Mouse (Mus musculus) urinary bladder, adult 2 months (tissue): ENCODE data around the gene Acsl5. TPM values are rescaled to one million over a fixed set of nuclear protein-coding genes. Genes with fewer than 3 reads are reported as not detected.

ENCODE experiments used
- DNase-seq: peaks from one replicate; pipeline ENCODE4 v3.0.0; 2022; ENCODE audit warnings: low spot score
- polyA plus RNA-seq: library from polyadenylated mRNA; depleted of rRNA; stranded (reverse); fragments of >200 nt; gene quantifications from 2 replicates; pipeline ENCODE4 v1.2.3, GENCODE M21; 2012; rRNA removed

Gene Acsl5
- polyA plus RNA-seq, 1 experiment, result 47.9 TPM

- no peak for DNase-seq
Measured at GRCm38 (mm10) chr19:55331776-55332175, 80.0 kb downstream of the Acsl5 start.

- DNase-seq, result no peak
Measured at GRCm38 (mm10) chr19:55332641-55333268, 81.0 kb downstream of the Acsl5 start.

GRCm38 (mm10) chr19:55335881-55336280 lies 84.1 kb downstream of the Acsl5 start:
- no peak for DNase-seq

- no peak for DNase-seq
Measured at GRCm38 (mm10) chr19:55336441-55336840, 84.7 kb downstream of the Acsl5 start.

GRCm38 (mm10) chr19:55337066-55337465 lies 85.3 kb downstream of the Acsl5 start:
- no peak for DNase-seq

- DNase-seq, result no peak
Measured at GRCm38 (mm10) chr19:55337664-55338063, 85.9 kb downstream of the Acsl5 start.

GRCm38 (mm10) chr19:55340521-55340920 lies 88.8 kb downstream of the Acsl5 start:
- no peak for DNase-seq

- DNase-seq, result no peak
Measured at GRCm38 (mm10) chr19:55341377-55341776, 89.6 kb downstream of the Acsl5 start.

- DNase-seq, result no peak
Measured at GRCm38 (mm10) chr19:55342423-55342822, 90.7 kb downstream of the Acsl5 start.

- DNase-seq, result no peak
Measured at GRCm38 (mm10) chr19:55343274-55343673, 91.5 kb downstream of the Acsl5 start.

Other genes with a start within 250 kb of the Acsl5 start
- 65.6 and 67.5 TPM in 2 replicates for gene Gpam, start 124.7 kb upstream of the Acsl5 start, polyA plus RNA-seq
- gene Tectb, start 71.2 kb upstream of the Acsl5 start, polyA plus RNA-seq, result 0.29 and 0.50 TPM in 2 replicates
- gene Gucy2g, start 10.7 kb upstream of the Acsl5 start, polyA plus RNA-seq, result 0.14 and 0.22 TPM in 2 replicates
- gene Zdhhc6, start 64.1 kb downstream of the Acsl5 start, polyA plus RNA-seq, result 29.3 and 33.3 TPM in 2 replicates
- gene Vti1a, start 64.4 kb downstream of the Acsl5 start, polyA plus RNA-seq, result 22.7 and 23.4 TPM in 2 replicates